Mouse (Mus musculus) liver, adult 2 months (tissue): ENCODE results near the gene Tead3.

ENCODE experiments used
- CTCF ChIP-seq: fragments of 200-500 bp; IDR thresholded peaks from 2 replicates; pipeline ENCODE4 v1.5.1; 2011; ENCODE audit warnings: low read depth, low read length, control low read depth
- POLR2A ChIP-seq: fragments of 200-500 bp; IDR thresholded peaks from 2 replicates; pipeline ENCODE4 v1.6.1; 2011; ENCODE audit warnings: low read length, control low read depth; ENCODE audit not compliant: insufficient read depth; ENCODE audit errors: extremely low read depth

DNA sequence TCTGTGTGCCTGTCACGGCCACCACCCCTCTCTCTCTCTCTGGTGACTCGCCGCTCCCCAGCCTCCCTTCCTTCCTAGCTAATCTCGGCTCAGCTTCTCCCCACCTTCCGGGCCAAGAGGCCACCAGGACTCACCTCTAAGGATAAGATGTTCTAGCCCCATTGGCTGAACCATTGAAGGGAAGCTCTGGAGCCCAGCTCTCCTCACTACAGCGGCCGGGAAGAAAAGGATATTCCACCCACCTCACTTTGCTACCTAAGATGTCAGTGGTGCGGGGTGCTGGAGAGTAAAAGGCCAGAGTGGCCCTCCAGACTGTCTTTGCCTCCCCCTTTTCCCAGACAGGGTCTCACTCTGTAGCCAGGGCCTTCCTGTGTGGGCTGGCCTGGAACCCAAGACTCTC is 14.5 kb upstream of the Tead3 start, which contains the start of gene Tulp1:
- no peak for TF ChIP-seq CTCF
- no peak for TF ChIP-seq POLR2A
